Mouse (Mus musculus): ENCODE measurements around the gene Mfsd6.

DNA sequence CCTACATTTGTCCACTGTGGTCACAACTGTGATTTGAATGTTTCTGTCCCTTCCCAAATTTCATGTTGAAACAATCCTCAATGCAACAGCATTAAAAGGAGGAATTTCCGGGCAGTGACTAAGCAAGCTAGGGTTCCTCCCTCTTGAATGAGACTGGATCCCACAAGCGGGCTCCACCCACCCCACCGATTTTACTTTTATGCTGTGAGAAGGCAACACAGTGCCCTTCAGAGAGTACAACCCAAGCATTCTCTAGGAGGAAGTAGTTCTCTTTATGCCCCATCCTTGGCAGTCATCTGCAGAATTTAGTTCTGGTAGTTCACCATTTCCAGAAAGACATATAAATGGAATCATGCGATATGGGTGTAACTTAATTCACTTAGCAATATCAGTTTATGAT lies 6.9 kb upstream of the Mfsd6 start:
- no peak for TF ChIP-seq POLR2A (IDR thresholded peaks at IDR 0.05; ENCODE audit: insufficient read depth, low read length)
- TF ChIP-seq CTCF (IDR thresholded peaks at IDR 0.05; ENCODE audit: low read depth, low read length), result no peak
- TF ChIP-seq EP300 (IDR thresholded peaks at IDR 0.05; ENCODE audit: insufficient read depth, low read depth, low read length), result no peak

All from ES-Bruce4 (cell line).